Mouse (Mus musculus) bone marrow, adult 2 months (tissue): ENCODE data around the gene Tbc1d9b.

ENCODE experiments used
- CTCF ChIP-seq: fragments of 200-500 bp; IDR thresholded peaks from 2 replicates; pipeline ENCODE4 v1.5.1; 2011; ENCODE audit warnings: low read length, control low read depth; ENCODE audit not compliant: control insufficient read depth, insufficient read depth
- POLR2A ChIP-seq: fragments of 200-500 bp; IDR thresholded peaks from 2 replicates; pipeline ENCODE4 v1.6.1; 2011; ENCODE audit warnings: low read depth, mild to moderate bottlenecking, control low read depth, low read length, borderline replicate concordance; ENCODE audit not compliant: control insufficient read depth

DNA sequence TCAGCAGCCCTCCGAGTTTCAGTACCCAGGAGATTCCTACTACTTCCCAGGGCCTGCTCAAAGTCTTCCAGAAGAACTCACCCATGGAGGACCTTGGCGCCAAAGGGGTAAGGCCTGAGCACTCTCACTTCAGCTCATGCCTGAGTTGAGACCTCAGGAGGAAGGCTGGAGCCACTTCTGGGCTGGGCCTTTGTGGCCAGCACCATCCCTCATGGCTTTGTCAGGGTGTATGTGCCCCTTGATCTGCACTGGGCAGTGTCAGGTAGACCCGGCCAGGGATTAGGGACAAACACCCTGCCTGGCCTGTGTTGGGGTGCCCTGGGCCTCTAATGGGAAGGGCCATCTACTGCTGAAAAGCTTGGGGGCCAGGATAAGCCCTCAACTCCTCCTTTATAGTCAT, 20.2 kb downstream of the Tbc1d9b start:
- TF ChIP-seq POLR2A (no peak), CTCF (no peak)
